8 mouse cellular contexts compared by ENCODE assay signal in the genomic region with DNA sequence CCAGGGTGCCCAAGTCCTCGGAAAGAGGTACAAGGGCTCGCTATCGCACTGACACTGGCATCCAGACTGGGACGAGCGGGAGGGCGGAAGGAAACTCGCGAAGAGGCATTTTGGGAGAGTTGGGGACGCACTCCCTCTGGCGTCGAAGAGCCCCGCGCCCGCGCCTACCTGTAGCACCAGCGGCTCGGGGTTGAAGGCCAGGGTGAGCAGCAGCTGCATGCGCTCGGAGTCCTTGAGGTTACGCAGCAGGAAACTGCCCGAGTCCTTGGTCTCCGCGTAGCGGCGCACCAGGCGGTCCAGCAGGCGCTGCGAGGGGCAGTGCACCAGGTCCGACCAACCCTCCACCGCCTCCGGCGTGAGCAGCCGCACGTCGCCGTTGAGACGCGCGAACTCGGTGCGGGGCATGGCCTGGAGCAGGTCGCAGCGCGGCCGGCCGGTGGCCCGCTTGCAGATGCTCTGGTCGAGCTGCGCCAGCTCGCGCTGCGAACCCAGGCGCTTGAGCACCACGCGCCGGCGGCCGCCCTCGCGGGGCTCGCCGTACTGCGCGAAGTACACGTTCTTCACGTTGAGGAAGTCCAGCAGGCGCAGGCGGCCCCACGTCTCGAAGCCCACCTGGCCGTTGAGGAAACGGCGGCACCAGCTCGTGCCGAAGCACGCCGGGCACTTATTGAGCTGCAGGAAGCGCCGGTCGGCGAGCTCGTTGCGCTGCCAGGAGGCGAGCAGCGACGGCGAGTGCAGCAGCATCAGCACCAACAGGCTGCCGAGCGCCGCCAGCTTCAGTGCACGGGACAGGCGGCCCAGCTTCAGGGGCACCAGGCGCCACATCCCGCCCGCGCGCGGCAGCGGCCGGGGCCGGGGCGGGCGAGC. TPM values are rescaled to one million over a fixed set of nuclear protein-coding genes. Genes with fewer than 3 reads are reported as not detected.
DNase-seq lines count a peak whose midpoint lies in the region; ATAC-seq and TF ChIP-seq lines count a peak whose summit lies in the region.

No protein-coding gene starts in this region.

- under 1% methylated on average over 103 of the region's 103 CpGs for WGBS in bone marrow, adult 2 months
- WGBS in heart, embryonic 10.5 days, result under 1% methylated on average over 100 of the region's 103 CpGs
- under 1% methylated on average over 103 of the region's 103 CpGs for WGBS in kidney, embryonic 15.5 days
- 0% methylated on average over 99 of the region's 103 CpGs for WGBS in liver, embryonic 11.5 days

- TF ChIP-seq CTCF in bone marrow, adult 2 months (IDR thresholded peaks at IDR 0.05; ENCODE audit: control insufficient read depth, insufficient read depth, low read length), result peak; percentile 12; the same call in 1 of the 2 replicates
- TF ChIP-seq CTCF in embryonic fibroblast, embryonic 13.5 days (IDR thresholded peaks at IDR 0.05; ENCODE audit: borderline replicate concordance, insufficient read depth, low read length), result no peak

- DNase-seq in 3T3-L1 (ENCODE audit: low read depth, low spot score), result peak; percentile 71
- DNase-seq in heart, embryonic 10.5 days (ENCODE audit: low spot score), result peak; percentile 90
- peak; percentile 81 for DNase-seq in liver, embryonic 11.5 days (ENCODE audit: low spot score)
- DNase-seq in spleen, postnatal 4 days (ENCODE audit: low spot score in 2 of 2), result peak; percentile 65 to 84

- H3K27me3 ChIP-seq in heart, embryonic 10.5 days (ENCODE audit: insufficient read depth, poor library complexity, severe bottlenecking), result no peaks in the 10 kb centered on the region
- H3K27me3 ChIP-seq in kidney, embryonic 15.5 days, result no peaks in the 10 kb centered on the region
- no peaks in the 10 kb centered on the region for H3K27me3 ChIP-seq in liver, embryonic 11.5 days (replicated peaks; ENCODE audit: control insufficient read depth, insufficient read depth, low read length)
- no peaks in the 10 kb centered on the region for H3K27me3 ChIP-seq in myocyte (ENCODE audit: control insufficient read depth, insufficient read depth, insufficient read length)

- H3K36me3 ChIP-seq in heart, embryonic 10.5 days, result no peaks in the 10 kb centered on the region
- H3K36me3 ChIP-seq in kidney, embryonic 15.5 days, result no peaks in the 10 kb centered on the region
- no peaks in the 10 kb centered on the region for H3K36me3 ChIP-seq in liver, embryonic 11.5 days (ENCODE audit: control insufficient read depth, insufficient read depth, low read length)
- H3K36me3 ChIP-seq in myocyte (ENCODE audit: control insufficient read depth, insufficient read depth), result no peaks in the 10 kb centered on the region

- H3K9me3 ChIP-seq in heart, embryonic 10.5 days, result no peaks in the 10 kb centered on the region
- H3K9me3 ChIP-seq in kidney, embryonic 15.5 days (replicated peaks), result no peaks in the 10 kb centered on the region
- no peaks in the 10 kb centered on the region for H3K9me3 ChIP-seq in liver, embryonic 11.5 days (ENCODE audit: control insufficient read depth, low read length)

- H3K4me1 ChIP-seq in bone marrow, adult 2 months (ENCODE audit: control insufficient read depth, insufficient read depth, low read length), result peaks cover 1% of the 10 kb centered on the region; the same call in 1 of the 2 replicates
- peaks cover 2% of the 10 kb centered on the region; the same call in 1 of the 2 replicates for H3K4me1 ChIP-seq in embryonic fibroblast, embryonic 13.5 days (ENCODE audit: control insufficient read depth, insufficient read depth, low read length)
- peaks cover 14% of the 10 kb centered on the region; the same call in 1 of the 2 replicates for H3K4me1 ChIP-seq in heart, embryonic 10.5 days
- peaks cover 26% of the 10 kb centered on the region for H3K4me1 ChIP-seq in kidney, embryonic 15.5 days
- peaks cover 12% of the 10 kb centered on the region for H3K4me1 ChIP-seq in liver, embryonic 11.5 days (replicated peaks; ENCODE audit: control insufficient read depth, insufficient read depth, low read length)

- peak overlapping the region; percentile 69 for H3K4me3 ChIP-seq in bone marrow, adult 2 months (replicated peaks; ENCODE audit: control insufficient read depth, low read depth, low read length)
- H3K4me3 ChIP-seq in embryonic fibroblast, embryonic 13.5 days (ENCODE audit: insufficient read depth, low read length), result peak overlapping the region; percentile 75
- peak overlapping the region; percentile 87 for H3K4me3 ChIP-seq in heart, embryonic 10.5 days
- peak overlapping the region; percentile 59 for H3K4me3 ChIP-seq in kidney, embryonic 15.5 days (replicated peaks)
- peak overlapping the region; percentile 83 for H3K4me3 ChIP-seq in liver, embryonic 11.5 days (ENCODE audit: low read depth, low read length)
- peak overlapping the region; percentile 86 for H3K4me3 ChIP-seq in myocyte

- peak; percentile 65 for ATAC-seq in kidney, embryonic 15.5 days (replicated peaks; ENCODE audit: low FRiP score)
- peak; percentile 57 for ATAC-seq in liver, embryonic 11.5 days (replicated peaks; ENCODE audit: low FRiP score)

- H3ac ChIP-seq in myocyte (ENCODE audit: control insufficient read depth, insufficient read length), result peak overlapping the region; percentile 93

- peak; percentile 49; the same call in 1 of the 2 replicates for TF ChIP-seq POLR2A in bone marrow, adult 2 months (IDR thresholded peaks at IDR 0.05; ENCODE audit: borderline replicate concordance, control insufficient read depth, low read depth, low read length)
- no peak for TF ChIP-seq POLR2A in embryonic fibroblast, embryonic 13.5 days (IDR thresholded peaks at IDR 0.05; ENCODE audit: low read depth, low read length)
- peak; percentile 45 for TF ChIP-seq POLR2A in myocyte (IDR thresholded peaks at IDR 0.05; ENCODE audit: insufficient read length, low read depth)

- H3K79me2 ChIP-seq in myocyte (ENCODE audit: control insufficient read depth, insufficient read depth), result peaks cover 62% of the 10 kb centered on the region

- H3K9ac ChIP-seq in kidney, embryonic 15.5 days, result peak overlapping the region; percentile 80
- peak overlapping the region; percentile 90 for H3K9ac ChIP-seq in liver, embryonic 11.5 days (ENCODE audit: low read depth, low read length)

- H3K4me2 ChIP-seq in kidney, embryonic 15.5 days, result peak overlapping the region; percentile 79
- peak overlapping the region; percentile 80 for H3K4me2 ChIP-seq in liver, embryonic 11.5 days
- peak overlapping the region; percentile 77 for H3K4me2 ChIP-seq in myocyte (ENCODE audit: low read depth)

- peak overlapping the region; percentile 98 for H3K27ac ChIP-seq in bone marrow, adult 2 months (ENCODE audit: control insufficient read depth, insufficient read depth, low read depth, low read length, poor library complexity)
- peak overlapping the region; percentile 64 for H3K27ac ChIP-seq in embryonic fibroblast, embryonic 13.5 days (ENCODE audit: insufficient read depth, low read length)
- H3K27ac ChIP-seq in heart, embryonic 10.5 days, result peak overlapping the region; percentile 94
- peak overlapping the region; percentile 95 for H3K27ac ChIP-seq in kidney, embryonic 15.5 days
- peak overlapping the region; percentile 86 for H3K27ac ChIP-seq in liver, embryonic 11.5 days (ENCODE audit: low read depth, low read length)

TF ChIP-seq in myocyte, 11 proteins besides CTCF, POLR2A, EP300 and RAD21:
- TF ChIP-seq REST (IDR thresholded peaks at IDR 0.05; ENCODE audit: insufficient read depth, insufficient read length) (peak; percentile 5), POLR2AphosphoS2 (IDR thresholded peaks at IDR 0.05; ENCODE audit: insufficient read length, low read depth) (peak; percentile 50), CEBPB (IDR thresholded peaks at IDR 0.05; ENCODE audit: insufficient read depth, poor library complexity, severe bottlenecking) (no peak), MYOG (IDR thresholded peaks at IDR 0.05; ENCODE audit: control insufficient read depth in 1 of 3, insufficient read depth in 1 of 3, insufficient read length in 2 of 3, low read depth in 2 of 3) (peak in 1 of 3 experiments; percentile 44), TCF12 (IDR thresholded peaks at IDR 0.05; ENCODE audit: insufficient read depth, poor library complexity, severe bottlenecking) (no peak), MAX (IDR thresholded peaks at IDR 0.05; ENCODE audit: low read depth) (no peak), MYOD1 (IDR thresholded peaks at IDR 0.05; ENCODE audit: control insufficient read depth in 1 of 3, insufficient read length in 2 of 3, low read depth in 2 of 3) (peak in 2 of 3 experiments; percentile 49 to 62)

RNA-seq across cellular contexts. Expression of gene 1190002N15Rik, which starts 0.6 kb away (rescaled TPM):
- polyA plus RNA-seq in bone marrow, adult 2 months (2011; ENCODE audit: insufficient read depth, insufficient read length, low replicate concordance, missing spikeins), result 2.9 and 3.2 TPM in 2 replicates
- 21.1 and 38.2 TPM in 2 replicates for polyA plus RNA-seq in embryonic fibroblast, embryonic 13.5 days (2011; ENCODE audit: insufficient read length, low read depth, missing spikeins)
- polyA plus RNA-seq in heart, embryonic 10.5 days (2016; fragmentation: Nextera tagmentation; extraction: Ambion mirVana), result 13.4 and 22.9 TPM in 2 replicates
- 8.6 and 12.0 TPM in 2 replicates for polyA plus RNA-seq in kidney, embryonic 15.5 days (2015; fragmentation: Nextera tagmentation; extraction: Ambion mirVana)
- polyA plus RNA-seq in liver, embryonic 11.5 days (2014; fragmentation: Nextera tagmentation; extraction: Ambion mirVana), result 18.9 and 19.7 TPM in 2 replicates
- 21.0 TPM for polyA plus RNA-seq in myocyte (2012; fragmentation: generic; extraction: Trizol)

Comparison
In these comparisons a context has a peak if more than half of its experiments do, and no peak if none do; other contexts are left out.
1. Peak in every context shown above with its lines: DNase-seq, ATAC-seq, H3K4me3 ChIP-seq and H3K27ac ChIP-seq.